Mouse (Mus musculus): ENCODE measurements around the gene Tenm4. TPM values are rescaled to one million over a fixed set of nuclear protein-coding genes. Genes with fewer than 3 reads are reported as not detected.

Gene Tenm4
- total and polyA plus RNA-seq, 3 experiments: 0.03 to 0.26 (median 0.04) TPM

DNA sequence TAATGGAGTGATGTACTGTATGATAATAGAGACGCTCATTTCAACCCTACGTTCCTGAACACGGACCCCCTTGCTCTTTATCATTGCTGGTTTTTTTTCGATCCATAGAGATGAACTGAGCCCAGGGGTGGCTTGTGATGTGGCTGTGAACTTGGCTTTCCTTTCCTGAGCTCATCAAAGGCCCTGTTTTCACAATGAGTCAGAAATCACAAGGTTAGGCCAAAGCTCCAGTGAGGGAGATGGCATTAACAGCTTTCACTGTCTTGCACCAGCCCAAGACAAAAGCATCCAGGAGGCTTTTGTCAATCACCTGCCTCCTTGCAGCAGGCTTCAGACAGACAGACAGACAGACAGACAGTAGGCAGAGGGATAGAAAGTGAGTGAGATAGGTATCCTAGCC is 219.8 kb downstream of the Tenm4 start:
- in situ Hi-C loops (cut with MboI; ENCODE audit: low pct_ligation_motif_present, low pct_unique_long_range_greater_than_20kb, low sequenced_read_pairs) (no loop called here), dilution Hi-C loops (cut with MboI; ENCODE audit: extremely low pct_ligation_motif_present, extremely low pct_unique_long_range_greater_than_20kb, low sequenced_read_pairs) (no loop called here)
- no peak for TF ChIP-seq HCFC1 (IDR thresholded peaks at IDR 0.05; ENCODE audit: low read depth, low read length)
- no peak for TF ChIP-seq CTCF (conservative IDR thresholded peaks at IDR 0.05 in 1 of 2, IDR thresholded peaks at IDR 0.05 in 1 of 2; ENCODE audit: low read depth in 2 of 2, low read length in 2 of 2)
- TF ChIP-seq ELF1 (IDR thresholded peaks at IDR 0.05; ENCODE audit: low read depth, low read length): no peak
- no peak for TF ChIP-seq POLR2AphosphoS2 (IDR thresholded peaks at IDR 0.05; ENCODE audit: low read depth, low read length)
- no peak for TF ChIP-seq ZKSCAN1 (IDR thresholded peaks at IDR 0.05; ENCODE audit: borderline replicate concordance, low read depth, low read length)
- TF ChIP-seq IRF4 (IDR thresholded peaks at IDR 0.05; ENCODE audit: low read depth, low read length): no peak
- no peak for TF ChIP-seq RAD21 (IDR thresholded peaks at IDR 0.05; ENCODE audit: low read depth, low read length)
- TF ChIP-seq TBP (conservative IDR thresholded peaks at IDR 0.05; ENCODE audit: low read depth, low read length): no peak
- TF ChIP-seq POLR2A (IDR thresholded peaks at IDR 0.05; ENCODE audit: low read depth, low read length): no peak
- no peak for TF ChIP-seq MYC (IDR thresholded peaks at IDR 0.05; ENCODE audit: low read depth, low read length)
- TF ChIP-seq TCF12 (IDR thresholded peaks at IDR 0.05; ENCODE audit: low read depth, low read length): no peak
- TF ChIP-seq BHLHE40 (IDR thresholded peaks at IDR 0.05; ENCODE audit: low read depth, low read length): no peak
- TF ChIP-seq ETS1 (conservative IDR thresholded peaks at IDR 0.05; ENCODE audit: low read depth, low read length): no peak
- no peaks in the 10 kb centered on the region for H3K36me3 ChIP-seq (replicated peaks in 1 of 2; ENCODE audit: control insufficient read depth in 1 of 2, insufficient read depth in 1 of 2, low read length in 1 of 2)
- no peaks in the 10 kb centered on the region for H3K27me3 ChIP-seq (replicated peaks)
- no peak for DNase-seq (ENCODE audit: extremely low read depth)
- no peak overlapping the region for H3K4me3 ChIP-seq (replicated peaks in 1 of 3; ENCODE audit: low read depth in 2 of 3, low read length in 2 of 3, poor library complexity in 1 of 3)
- H3K4me1 ChIP-seq (ENCODE audit: control insufficient read depth in 1 of 2, insufficient read depth in 2 of 2): peaks cover 0 to 4% of the 10 kb centered on the region in 2 experiments; a peak in 1 of 4 replicates
- H3K9me3 ChIP-seq (replicated peaks; ENCODE audit: low read length): no peaks in the 10 kb centered on the region
- no peak overlapping the region for H3K27ac ChIP-seq (ENCODE audit: insufficient read depth, low read depth)
- H3K4me2 ChIP-seq (ENCODE audit: insufficient read depth, low read depth, poor library complexity, severe bottlenecking): no peak overlapping the region
- no peak overlapping the region for H3K9ac ChIP-seq (ENCODE audit: insufficient read depth, low read depth)
- H3K79me2 ChIP-seq (replicated peaks; ENCODE audit: control insufficient read depth, extremely low read depth, insufficient read depth, poor library complexity, severe bottlenecking): no peaks in the 10 kb centered on the region

DNA sequence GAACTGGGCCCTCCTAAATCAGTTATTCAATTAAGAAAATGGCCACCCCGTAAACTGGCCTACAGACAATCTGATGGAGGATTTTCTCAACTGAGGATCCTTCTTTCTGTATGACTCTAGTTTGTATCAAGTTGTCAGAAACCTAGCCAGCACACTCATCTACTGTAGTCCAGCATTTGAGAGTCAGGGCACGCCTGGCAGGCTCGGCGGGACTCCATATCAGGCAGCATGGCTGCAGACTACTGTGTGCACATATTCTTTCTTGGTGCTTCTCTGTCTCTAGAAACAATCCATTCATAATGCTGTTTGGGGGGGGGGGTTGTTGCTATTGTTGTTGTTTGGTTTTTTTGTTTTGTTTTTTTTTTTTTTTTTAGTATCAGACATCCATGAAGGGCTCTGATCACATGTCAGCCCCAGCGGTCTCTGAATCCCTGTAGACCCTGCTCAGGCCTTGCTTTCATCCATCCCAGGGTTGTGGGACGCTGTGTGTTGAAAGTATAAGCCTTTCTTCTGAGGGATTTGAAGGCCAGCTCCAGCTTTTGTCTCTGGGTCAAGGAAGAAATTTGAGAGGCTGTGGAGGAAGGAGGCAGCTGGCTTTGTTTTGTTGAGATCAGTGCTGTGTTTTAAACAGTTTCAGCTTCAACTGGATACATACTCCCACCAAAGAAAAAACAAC is 220.9 kb downstream of the Tenm4 start:
- H3K36me3 ChIP-seq (replicated peaks in 1 of 2; ENCODE audit: control insufficient read depth in 1 of 2, insufficient read depth in 1 of 2, low read length in 1 of 2): no peaks in the 10 kb centered on the region
- no peaks in the 10 kb centered on the region for H3K27me3 ChIP-seq (replicated peaks)
- TF ChIP-seq ZKSCAN1 (IDR thresholded peaks at IDR 0.05; ENCODE audit: borderline replicate concordance, low read depth, low read length): no peak
- TF ChIP-seq MYC (IDR thresholded peaks at IDR 0.05; ENCODE audit: low read depth, low read length): no peak
- no peak for TF ChIP-seq SMC3 (IDR thresholded peaks at IDR 0.05; ENCODE audit: low read depth, low read length)
- no peak for TF ChIP-seq JUND (conservative IDR thresholded peaks at IDR 0.05; ENCODE audit: low read depth, low read length)
- no peak for TF ChIP-seq KAT2A (IDR thresholded peaks at IDR 0.05; ENCODE audit: insufficient replicate concordance, low read length)
- no peak for TF ChIP-seq SIN3A (IDR thresholded peaks at IDR 0.05; ENCODE audit: low read length)
- TF ChIP-seq ZNF384 (IDR thresholded peaks at IDR 0.05; ENCODE audit: low read depth, low read length): no peak
- no peak for TF ChIP-seq NELFE (IDR thresholded peaks at IDR 0.05; ENCODE audit: low read depth, low read length)
- no peak for TF ChIP-seq ELF1 (IDR thresholded peaks at IDR 0.05; ENCODE audit: low read depth, low read length)
- TF ChIP-seq EP300 (IDR thresholded peaks at IDR 0.05; ENCODE audit: low read length): no peak
- TF ChIP-seq JUN (IDR thresholded peaks at IDR 0.05; ENCODE audit: insufficient read depth, low read depth, low read length): no peak
- TF ChIP-seq GABPA (IDR thresholded peaks at IDR 0.05; ENCODE audit: insufficient replicate concordance, low read depth, low read length): no peak
- no peak for TF ChIP-seq POLR2A (IDR thresholded peaks at IDR 0.05; ENCODE audit: low read depth, low read length)
- DNase-seq (ENCODE audit: extremely low read depth): no peak
- no peak overlapping the region for H3K4me3 ChIP-seq (replicated peaks in 1 of 3; ENCODE audit: low read depth in 2 of 3, low read length in 2 of 3, poor library complexity in 1 of 3)
- H3K9ac ChIP-seq (ENCODE audit: insufficient read depth, low read depth): no peak overlapping the region
- H3K27ac ChIP-seq (ENCODE audit: insufficient read depth, low read depth): no peak overlapping the region
- no peak overlapping the region for H3K4me2 ChIP-seq (ENCODE audit: insufficient read depth, low read depth, poor library complexity, severe bottlenecking)
- in situ Hi-C loops (cut with MboI; ENCODE audit: low pct_ligation_motif_present, low pct_unique_long_range_greater_than_20kb, low sequenced_read_pairs): no loop called here
- H3K9me3 ChIP-seq (replicated peaks; ENCODE audit: low read length): no peaks in the 10 kb centered on the region
- peaks cover 0 to 4% of the 10 kb centered on the region in 2 experiments; a peak in 1 of 4 replicates for H3K4me1 ChIP-seq (ENCODE audit: control insufficient read depth in 1 of 2, insufficient read depth in 2 of 2)
- H3K79me2 ChIP-seq (replicated peaks; ENCODE audit: control insufficient read depth, extremely low read depth, insufficient read depth, poor library complexity, severe bottlenecking): no peaks in the 10 kb centered on the region
- dilution Hi-C loops (cut with MboI; ENCODE audit: extremely low pct_ligation_motif_present, extremely low pct_unique_long_range_greater_than_20kb, low sequenced_read_pairs): no loop called here

All from CH12.LX (cell line).